Mouse (Mus musculus): ENCODE data around the gene Ubtd2.

Gene Ubtd2

GRCm38 (mm10) chr11:32518770-32519169 lies 63.6 kb downstream of the Ubtd2 start:
- no peak for DNase-seq (ENCODE audit: low spot score)

- DNase-seq (ENCODE audit: low spot score) = no peak
Observed at GRCm38 (mm10) chr11:32519354-32519753, 64.2 kb downstream of the Ubtd2 start.

GRCm38 (mm10) chr11:32521246-32521645 lies 66.1 kb downstream of the Ubtd2 start:
- no peak for DNase-seq (ENCODE audit: low spot score)

GRCm38 (mm10) chr11:32524122-32524920 lies 69.2 kb downstream of the Ubtd2 start:
- DNase-seq (ENCODE audit: low spot score) = no peak

GRCm38 (mm10) chr11:32527006-32527405 lies 71.8 kb downstream of the Ubtd2 start:
- no peak for DNase-seq (ENCODE audit: low spot score)

- DNase-seq (ENCODE audit: low spot score) = no peak
Observed at GRCm38 (mm10) chr11:32530151-32530550, 75.0 kb downstream of the Ubtd2 start.

GRCm38 (mm10) chr11:32531871-32532764 lies 76.9 kb downstream of the Ubtd2 start, which contains the start of gene Efcab9:
Efcab9 (minus strand) TSS chr11:32532081.
- DNase-seq (ENCODE audit: low spot score) = no peak

GRCm38 (mm10) chr11:32532765-32533481 lies 77.8 kb downstream of the Ubtd2 start, which contains the start of gene Stk10:
Stk10 (plus strand) TSS chr11:32533305.
- DNase-seq (ENCODE audit: low spot score) = peak; percentile 70

- peak; percentile 47 for DNase-seq (ENCODE audit: low spot score)
Observed at GRCm38 (mm10) chr11:32533482-32534261, 78.5 kb downstream of the Ubtd2 start.

- no peak for DNase-seq (ENCODE audit: low spot score)
Observed at GRCm38 (mm10) chr11:32534453-32535075, 79.4 kb downstream of the Ubtd2 start.

GRCm38 (mm10) chr11:32535646-32536045 lies 80.5 kb downstream of the Ubtd2 start:
- DNase-seq (ENCODE audit: low spot score) = no peak

GRCm38 (mm10) chr11:32536954-32537353 lies 81.8 kb downstream of the Ubtd2 start:
- no peak for DNase-seq (ENCODE audit: low spot score)

GRCm38 (mm10) chr11:32538435-32538834 lies 83.3 kb downstream of the Ubtd2 start:
- no peak for DNase-seq (ENCODE audit: low spot score)

GRCm38 (mm10) chr11:32538846-32539245 lies 83.7 kb downstream of the Ubtd2 start:
- DNase-seq (ENCODE audit: low spot score) = no peak

- DNase-seq (ENCODE audit: low spot score) = no peak
Observed at GRCm38 (mm10) chr11:32539717-32540116, 84.5 kb downstream of the Ubtd2 start.

- DNase-seq (ENCODE audit: low spot score) = no peak
Observed at GRCm38 (mm10) chr11:32540463-32540862, 85.3 kb downstream of the Ubtd2 start.

GRCm38 (mm10) chr11:32542181-32542580 lies 87.0 kb downstream of the Ubtd2 start:
- DNase-seq (ENCODE audit: low spot score) = no peak

- DNase-seq (ENCODE audit: low spot score) = peak; percentile 48
Observed at GRCm38 (mm10) chr11:32542687-32543411, 87.7 kb downstream of the Ubtd2 start.

- no peak for DNase-seq (ENCODE audit: low spot score)
Observed at GRCm38 (mm10) chr11:32544041-32544440, 88.9 kb downstream of the Ubtd2 start.

GRCm38 (mm10) chr11:32544497-32544896 lies 89.3 kb downstream of the Ubtd2 start:
- DNase-seq (ENCODE audit: low spot score) = no peak

All from spleen, adult 12 weeks (tissue).